Mouse (Mus musculus) effector memory CD4-positive, alpha-beta T cell, adult 5 months (primary cell): ENCODE data around the gene Gstt2. TPM values are rescaled to one million over a fixed set of nuclear protein-coding genes. Genes with fewer than 3 reads are reported as not detected.

Experiments
- polyA plus RNA-seq: library from polyadenylated mRNA; unstranded; fragments of 100-300 nt; shearing (Covaris generic); gene quantifications from one replicate; pipeline ENCODE4 v1.2.1, GENCODE M21; 2017

Gene Gstt2
- polyA plus RNA-seq, result 40.2 TPM

DNA sequence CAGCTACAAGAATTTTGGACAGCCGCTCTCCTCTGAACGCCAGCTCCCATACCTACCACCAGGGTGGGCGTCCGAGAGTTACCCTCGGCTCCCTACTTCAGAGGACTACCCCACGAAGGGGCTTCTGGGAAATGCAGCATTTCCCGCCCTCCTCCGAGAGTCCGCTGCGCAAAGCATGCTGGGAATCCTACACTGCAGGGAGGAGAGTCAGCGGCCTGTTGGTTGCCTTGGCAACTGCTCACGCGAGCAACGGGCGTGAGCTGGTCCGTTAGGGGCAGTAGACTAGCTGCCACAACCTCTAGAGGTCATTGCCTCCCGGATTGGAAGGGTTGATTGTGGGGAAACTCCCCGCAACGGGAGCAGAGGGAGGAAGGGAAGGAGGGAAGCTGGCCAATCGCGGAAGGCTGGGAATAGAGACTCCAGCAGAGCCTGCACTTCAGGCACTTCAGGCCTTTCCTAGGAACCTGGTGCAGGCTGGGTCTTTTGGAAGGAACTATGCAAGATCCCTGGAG lies at the start of gene Gstt2:
Gene Gstt2 (minus strand): TSS at position 177 of the 512 bp plus-strand sequence.

DNA sequence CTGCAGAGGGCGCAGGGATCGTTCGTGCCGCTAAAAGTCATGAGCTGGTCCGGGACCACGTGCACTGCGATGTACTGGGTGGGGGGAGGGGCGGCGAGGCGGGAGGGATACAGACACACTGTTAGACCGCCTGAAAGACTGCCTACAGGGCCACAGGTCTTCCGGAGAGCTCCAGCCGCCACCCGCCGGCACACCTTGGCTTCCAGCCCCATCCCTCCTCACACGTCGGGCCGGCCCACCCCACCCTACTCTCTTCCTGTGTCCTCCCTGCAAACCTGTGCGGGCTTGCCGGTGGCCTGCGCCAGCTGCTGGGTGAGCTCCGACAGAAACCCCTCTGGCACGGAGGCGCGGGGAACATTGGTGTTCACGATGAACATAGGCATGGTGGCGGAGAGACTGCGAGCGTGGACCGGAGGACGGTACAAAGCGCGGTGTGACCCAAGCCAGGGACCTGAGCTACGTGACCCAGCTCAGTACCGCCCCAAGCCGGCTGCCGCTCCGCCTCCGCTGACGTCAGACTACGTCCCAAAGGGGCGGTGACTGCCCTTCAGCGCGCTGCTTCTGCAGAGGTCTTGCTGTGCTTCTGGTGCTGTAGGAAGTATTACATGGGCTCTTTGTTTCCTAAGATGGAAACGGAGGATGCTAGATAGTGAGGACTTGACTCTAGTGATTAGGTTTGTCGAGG lies 22.7 kb upstream of the Gstt2 start, which contains the start of gene Mif:
Gene Mif (minus strand): TSS at position 455 of the 685 bp plus-strand sequence.

DNA sequence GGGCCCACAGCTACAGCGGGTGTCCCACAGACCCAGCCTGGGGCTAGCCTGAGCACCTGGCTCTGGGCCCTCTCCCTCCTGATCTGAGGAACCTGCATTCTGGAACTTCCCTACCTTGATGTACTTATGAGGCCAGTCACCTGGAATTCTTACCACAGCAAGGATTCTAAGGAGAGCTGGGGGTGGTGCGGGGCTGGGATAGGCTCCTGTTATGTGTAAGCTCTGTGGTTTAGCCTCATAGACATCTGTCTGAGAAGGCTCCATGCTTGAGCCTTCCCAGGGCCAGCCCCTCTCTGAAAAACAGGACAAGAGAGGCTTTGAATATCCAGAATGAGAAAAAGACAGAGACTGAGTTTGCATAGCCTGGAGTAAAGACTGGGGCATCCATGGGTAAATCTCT lies 14.8 kb downstream of the Gstt2 start, which contains the start of gene Gstt4:
Gene Gstt4 (minus strand): TSS at position 101 of the 400 bp plus-strand sequence.

DNA sequence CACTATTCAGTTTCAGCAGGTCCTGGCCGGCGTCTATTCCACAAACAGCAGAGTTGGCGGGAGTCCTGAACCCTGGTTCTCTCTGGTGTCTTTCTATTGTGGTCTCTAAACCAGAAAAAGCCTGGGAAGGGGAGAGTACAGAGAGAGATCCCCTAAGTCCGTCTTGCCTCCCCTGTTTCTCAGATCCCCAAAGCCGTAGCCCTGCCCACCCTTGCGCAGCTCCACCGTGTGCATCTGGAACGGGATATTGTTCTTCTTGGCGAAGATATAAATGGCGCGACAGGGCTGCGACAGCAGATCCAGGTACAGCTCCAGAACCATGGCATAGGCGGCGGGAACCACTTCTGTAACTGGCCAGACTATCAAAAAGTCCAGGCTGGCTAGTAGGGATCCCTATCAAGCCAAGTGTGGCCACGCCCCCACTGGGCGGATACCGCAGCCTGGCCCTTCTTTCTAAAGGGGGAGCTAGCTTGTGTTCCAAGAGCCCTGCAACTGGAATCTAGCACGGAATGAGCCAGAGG lies 39.0 kb downstream of the Gstt2 start, which contains the start of gene Gstt1:
Gene Gstt1 (minus strand): TSS at position 409 of the 521 bp plus-strand sequence.

Other genes starting within 250 kb of the Gstt2 start
- gene Ggt5, start 248.1 kb downstream of the Gstt2 start, polyA plus RNA-seq, result 5.0 TPM
- 6.8 TPM for gene Susd2, start 193.4 kb downstream of the Gstt2 start, polyA plus RNA-seq
- 51.8 TPM for gene Cabin1, start 73.1 kb downstream of the Gstt2 start, polyA plus RNA-seq
- 38.2 TPM for gene Ddt, start 64.0 kb downstream of the Gstt2 start, polyA plus RNA-seq
- not detected for gene Gm20441, start 56.5 kb downstream of the Gstt2 start, polyA plus RNA-seq
- gene Gstt3, start 56.0 kb downstream of the Gstt2 start, polyA plus RNA-seq, result 1.9 TPM
- gene Gstt1, start 38.8 kb downstream of the Gstt2 start, polyA plus RNA-seq, result not detected
- not detected for gene Gstt4, start 14.9 kb downstream of the Gstt2 start, polyA plus RNA-seq
- gene Mif, start 22.8 kb upstream of the Gstt2 start, polyA plus RNA-seq, result 617 TPM
- 2.6 TPM for gene Derl3, start 56.0 kb upstream of the Gstt2 start, polyA plus RNA-seq
- 51.2 TPM for gene Smarcb1, start 84.2 kb upstream of the Gstt2 start, polyA plus RNA-seq
- 22.5 TPM for gene Chchd10, start 95.7 kb upstream of the Gstt2 start, polyA plus RNA-seq
- not detected for gene Mmp11, start 99.1 kb upstream of the Gstt2 start, polyA plus RNA-seq
- gene Gm867, start 103.2 kb upstream of the Gstt2 start, polyA plus RNA-seq, result not detected
- not detected for gene Vpreb3, start 105.6 kb upstream of the Gstt2 start, polyA plus RNA-seq
- gene Gm5134, start 117.1 kb upstream of the Gstt2 start, polyA plus RNA-seq, result 0.79 TPM
- 25.1 TPM for gene Zfp280b, start 195.2 kb upstream of the Gstt2 start, polyA plus RNA-seq